Mouse (Mus musculus): ENCODE measurements around the gene Abcc2. TPM values are rescaled to one million over a fixed set of nuclear protein-coding genes. Genes with fewer than 3 reads are reported as not detected.

The Abcc2 gene
- total and polyA plus RNA-seq, 2 experiments from 2014 or later, result 0.05 to 0.08 TPM

- 25% methylated on average over 18 of the region's 18 CpGs for WGBS
Observed at GRCm38 (mm10) chr19:43882895-43883573, 101.0 kb downstream of the Abcc2 start.

GRCm38 (mm10) chr19:43884668-43885498 lies 102.9 kb downstream of the Abcc2 start:
- ATAC-seq, result no peak

More at GRCm38 (mm10) chr19:43882895-43883573, 101.0 kb downstream of the Abcc2 start:
- Histone ChIP-seq H3K9me3 (ENCODE audit: low read length) (no peaks in the 10 kb centered on the region), H3K36me3 (ENCODE audit: insufficient read depth, low read length) (no peaks in the 10 kb centered on the region), H3K27ac (peak overlapping the region; percentile 52), H3K9ac (replicated peaks; ENCODE audit: low read length) (0 out of 2 replicates have a peak overlapping the region, but pooled peaks have one; percentile 25), H3K27me3 (ENCODE audit: insufficient read depth, low read length) (no peaks in the 10 kb centered on the region), H3K4me3 (ENCODE audit: low read length) (no peak overlapping the region), H3K4me1 (ENCODE audit: insufficient read depth, low read length) (no peaks in the 10 kb centered on the region; the same call in none of the 2 replicates), H3K4me2 (ENCODE audit: low read depth, low read length) (peak overlapping the region; percentile 42)
- no peak for TF ChIP-seq CTCF (IDR thresholded peaks at IDR 0.05; ENCODE audit: low read depth)
- DNase-seq (ENCODE audit: low spot score) (peak; percentile 42), ATAC-seq (no peak)

GRCm38 (mm10) chr19:43886371-43887099 lies 104.5 kb downstream of the Abcc2 start:
- Histone ChIP-seq H3K27me3 (ENCODE audit: insufficient read depth, low read length) (no peaks in the 10 kb centered on the region), H3K9me3 (ENCODE audit: low read length) (no peaks in the 10 kb centered on the region), H3K27ac (no peak overlapping the region), H3K9ac (replicated peaks; ENCODE audit: low read length) (no peak overlapping the region), H3K4me3 (ENCODE audit: low read length) (no peak overlapping the region), H3K36me3 (ENCODE audit: insufficient read depth, low read length) (no peaks in the 10 kb centered on the region), H3K4me1 (ENCODE audit: insufficient read depth, low read length) (no peaks in the 10 kb centered on the region), H3K4me2 (ENCODE audit: low read depth, low read length) (no peak overlapping the region)
- ATAC-seq (no peak), DNase-seq (ENCODE audit: low spot score) (no peak)
- TF ChIP-seq CTCF (IDR thresholded peaks at IDR 0.05; ENCODE audit: low read depth), result no peak
- 81% methylated on average over 12 of the region's 12 CpGs for WGBS

More at GRCm38 (mm10) chr19:43884668-43885498, 102.9 kb downstream of the Abcc2 start:
- Histone ChIP-seq H3K27me3 (ENCODE audit: insufficient read depth, low read length) (no peaks in the 10 kb centered on the region), H3K4me2 (ENCODE audit: low read depth, low read length) (no peak overlapping the region), H3K27ac (no peak overlapping the region), H3K4me1 (ENCODE audit: insufficient read depth, low read length) (no peaks in the 10 kb centered on the region; the same call in 1 of the 2 replicates), H3K4me3 (ENCODE audit: low read length) (no peak overlapping the region), H3K9ac (replicated peaks; ENCODE audit: low read length) (no peak overlapping the region), H3K9me3 (ENCODE audit: low read length) (no peaks in the 10 kb centered on the region), H3K36me3 (ENCODE audit: insufficient read depth, low read length) (no peaks in the 10 kb centered on the region)
- no peak for TF ChIP-seq CTCF (IDR thresholded peaks at IDR 0.05; ENCODE audit: low read depth)
- no peak for DNase-seq (ENCODE audit: low spot score)
- 76% methylated on average over 13 of the region's 13 CpGs for WGBS

- Histone ChIP-seq H3K27ac (no peak overlapping the region), H3K9ac (replicated peaks; ENCODE audit: low read length) (no peak overlapping the region), H3K36me3 (ENCODE audit: insufficient read depth, low read length) (no peaks in the 10 kb centered on the region), H3K27me3 (ENCODE audit: insufficient read depth, low read length) (no peaks in the 10 kb centered on the region), H3K4me3 (ENCODE audit: low read length) (no peak overlapping the region), H3K9me3 (ENCODE audit: low read length) (no peaks in the 10 kb centered on the region), H3K4me1 (ENCODE audit: insufficient read depth, low read length) (no peaks in the 10 kb centered on the region), H3K4me2 (ENCODE audit: low read depth, low read length) (no peak overlapping the region)
- DNase-seq (ENCODE audit: low spot score) (no peak), ATAC-seq (no peak)
- TF ChIP-seq CTCF (IDR thresholded peaks at IDR 0.05; ENCODE audit: low read depth), result no peak
- WGBS, result 83% methylated on average over 5 of the region's 5 CpGs
Observed at GRCm38 (mm10) chr19:43887242-43887641, 105.2 kb downstream of the Abcc2 start.

GRCm38 (mm10) chr19:43887725-43888124 lies 105.7 kb downstream of the Abcc2 start:
- Histone ChIP-seq H3K27ac (no peak overlapping the region), H3K27me3 (ENCODE audit: insufficient read depth, low read length) (no peaks in the 10 kb centered on the region), H3K36me3 (ENCODE audit: insufficient read depth, low read length) (no peaks in the 10 kb centered on the region), H3K9ac (replicated peaks; ENCODE audit: low read length) (no peak overlapping the region), H3K4me3 (ENCODE audit: low read length) (no peak overlapping the region), H3K4me2 (ENCODE audit: low read depth, low read length) (no peak overlapping the region), H3K4me1 (ENCODE audit: insufficient read depth, low read length) (no peaks in the 10 kb centered on the region), H3K9me3 (ENCODE audit: low read length) (no peaks in the 10 kb centered on the region)
- DNase-seq (ENCODE audit: low spot score), result no peak
- no peak for ATAC-seq
- 33% methylated on average over 2 of the region's 2 CpGs for WGBS
- TF ChIP-seq CTCF (IDR thresholded peaks at IDR 0.05; ENCODE audit: low read depth), result no peak

Other genes with a start within 250 kb of the Abcc2 start
- gene Nkx2-3, start 169.9 kb upstream of the Abcc2 start, total RNA-seq (2014; rRNA removed), result not detected in 2 replicates
- not detected in 2 replicates for gene Nkx2-3, start 169.9 kb upstream of the Abcc2 start, polyA plus RNA-seq (2015; fragmentation: Nextera tagmentation; extraction: Ambion mirVana)
- gene Slc25a28, start 107.3 kb upstream of the Abcc2 start, total RNA-seq (2014; rRNA removed), result 35.7 and 53.1 TPM in 2 replicates
- gene Slc25a28, start 107.3 kb upstream of the Abcc2 start, polyA plus RNA-seq (2015; fragmentation: Nextera tagmentation; extraction: Ambion mirVana), result 16.1 and 18.1 TPM in 2 replicates
- 6.1 and 7.9 TPM in 2 replicates for gene Entpd7, start 92.5 kb upstream of the Abcc2 start, total RNA-seq (2014; rRNA removed)
- 7.2 and 8.7 TPM in 2 replicates for gene Entpd7, start 92.5 kb upstream of the Abcc2 start, polyA plus RNA-seq (2015; fragmentation: Nextera tagmentation; extraction: Ambion mirVana)
- gene Cutc, start 29.2 kb upstream of the Abcc2 start, total RNA-seq (2014; rRNA removed), result 1.5 and 3.1 TPM in 2 replicates
- 9.1 and 9.3 TPM in 2 replicates for gene Cutc, start 29.2 kb upstream of the Abcc2 start, polyA plus RNA-seq (2015; fragmentation: Nextera tagmentation; extraction: Ambion mirVana)
- gene Cox15, start 29.2 kb upstream of the Abcc2 start, total RNA-seq (2014; rRNA removed), result 22.5 and 25.7 TPM in 2 replicates
- 8.6 and 11.0 TPM in 2 replicates for gene Cox15, start 29.2 kb upstream of the Abcc2 start, polyA plus RNA-seq (2015; fragmentation: Nextera tagmentation; extraction: Ambion mirVana)
- gene Dnmbp, start 158.0 kb downstream of the Abcc2 start, total RNA-seq (2014; rRNA removed), result 12.8 and 13.3 TPM in 2 replicates
- gene Dnmbp, start 158.0 kb downstream of the Abcc2 start, polyA plus RNA-seq (2015; fragmentation: Nextera tagmentation; extraction: Ambion mirVana), result 6.5 and 7.1 TPM in 2 replicates
- gene Cpn1, start 204.4 kb downstream of the Abcc2 start, total RNA-seq (2014; rRNA removed), result 0.43 and 0.84 TPM in 2 replicates
- 0.43 and 0.58 TPM in 2 replicates for gene Cpn1, start 204.4 kb downstream of the Abcc2 start, polyA plus RNA-seq (2015; fragmentation: Nextera tagmentation; extraction: Ambion mirVana)
- gene Cyp2c23, start 247.0 kb downstream of the Abcc2 start, total RNA-seq (2014; rRNA removed), result not detected in 2 replicates
- not detected in 2 replicates for gene Cyp2c23, start 247.0 kb downstream of the Abcc2 start, polyA plus RNA-seq (2015; fragmentation: Nextera tagmentation; extraction: Ambion mirVana)